Mouse (Mus musculus) right cerebral cortex, postnatal 4 days (tissue): ENCODE data around the gene Cfap99.

ENCODE experiments used
- DNase-seq: peaks from one replicate; pipeline ENCODE4 v3.0.0-alpha.2; 2022

The Cfap99 gene

DNA sequence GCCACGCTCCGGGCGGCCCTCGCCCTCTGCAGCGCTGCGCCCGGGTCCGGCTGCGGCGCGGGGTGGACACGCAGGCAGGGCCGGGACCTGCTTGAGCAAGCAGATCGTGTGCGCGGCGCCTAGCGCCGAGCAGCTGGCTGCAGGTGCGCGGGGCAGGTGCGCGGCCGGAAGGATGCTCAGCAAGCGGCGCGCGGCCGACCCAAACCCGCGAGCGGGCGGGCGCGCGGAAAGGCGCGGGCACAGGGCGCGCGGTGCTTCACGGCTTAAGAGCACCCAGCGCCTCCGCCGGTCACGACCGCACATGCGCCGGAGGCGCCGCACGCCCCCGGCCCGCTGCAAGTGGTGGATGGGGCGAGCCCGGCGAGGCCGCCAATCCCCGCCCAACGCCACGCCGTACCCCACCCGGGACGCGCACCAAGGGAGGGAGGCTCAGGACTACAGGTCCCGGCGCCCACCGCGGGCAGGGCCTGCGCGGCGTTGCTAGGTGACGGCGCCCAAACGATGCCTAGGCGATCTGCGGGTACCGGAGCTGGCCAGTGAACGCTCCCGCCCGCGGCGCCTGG, at the start of gene Cfap99, which contains the start of gene Zfyve28:
TSS of gene Cfap99 (plus strand) at position 447 of the 563 bp plus-strand sequence.
TSS of gene Zfyve28 (minus strand) at position 296 of the 563 bp plus-strand sequence.
- DNase-seq: peak; percentile 94

DNA sequence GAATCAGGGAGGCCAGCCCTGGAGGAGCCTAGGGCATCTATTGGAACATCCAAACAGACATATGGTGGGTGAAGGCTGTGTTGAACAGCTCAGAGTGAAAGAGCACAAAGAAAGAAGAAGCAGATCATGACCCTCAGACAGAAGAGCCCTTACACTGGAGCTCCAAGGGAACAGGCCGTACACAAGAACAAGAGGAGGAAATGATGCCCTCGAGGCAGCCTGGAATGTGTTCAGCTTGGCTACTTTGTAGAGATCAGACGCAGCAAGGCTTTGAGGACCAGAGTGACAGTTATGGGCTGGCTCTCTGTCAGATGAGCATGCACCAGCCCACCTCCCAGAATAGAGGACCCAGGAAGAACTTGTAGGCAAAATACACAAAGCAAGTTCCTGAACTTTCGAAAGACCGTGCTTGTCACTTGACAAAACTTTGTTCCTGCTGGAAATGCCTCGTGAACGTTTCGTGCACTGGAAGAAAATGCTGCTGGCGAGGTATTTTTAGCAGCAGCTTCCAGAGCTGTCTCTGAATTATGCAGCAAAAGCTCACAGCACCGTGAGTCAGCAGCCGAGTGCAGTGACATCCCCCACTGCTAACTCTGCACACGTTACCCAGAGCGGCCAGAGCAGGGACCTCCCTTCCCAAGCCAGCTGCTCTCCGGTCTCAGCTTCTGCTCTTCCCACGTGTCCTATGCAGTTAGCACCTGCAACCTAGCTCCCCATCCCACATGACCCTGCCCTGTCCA, 46.0 kb upstream of the Cfap99 start:
- peak; percentile 35 for DNase-seq

DNA sequence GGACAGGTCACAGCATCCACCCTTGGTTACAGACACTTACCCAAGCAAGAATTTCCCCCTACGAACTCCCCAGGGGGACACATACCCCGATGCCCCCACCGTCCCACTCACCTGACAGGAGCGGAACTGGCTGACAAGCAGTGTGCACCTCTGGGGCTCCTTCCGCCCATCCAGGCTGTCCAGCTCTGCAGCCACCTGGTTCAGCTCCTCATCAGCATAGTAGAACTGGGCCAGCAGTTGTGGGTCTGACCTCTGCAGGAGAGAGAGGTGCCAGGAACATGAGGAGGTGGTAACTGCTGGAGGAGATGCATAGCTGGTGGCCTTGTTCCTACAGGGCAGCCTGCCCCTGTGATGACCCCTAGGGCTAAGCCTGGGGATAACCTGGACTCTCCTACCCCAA, 45.3 kb upstream of the Cfap99 start:
- DNase-seq: no peak

DNA sequence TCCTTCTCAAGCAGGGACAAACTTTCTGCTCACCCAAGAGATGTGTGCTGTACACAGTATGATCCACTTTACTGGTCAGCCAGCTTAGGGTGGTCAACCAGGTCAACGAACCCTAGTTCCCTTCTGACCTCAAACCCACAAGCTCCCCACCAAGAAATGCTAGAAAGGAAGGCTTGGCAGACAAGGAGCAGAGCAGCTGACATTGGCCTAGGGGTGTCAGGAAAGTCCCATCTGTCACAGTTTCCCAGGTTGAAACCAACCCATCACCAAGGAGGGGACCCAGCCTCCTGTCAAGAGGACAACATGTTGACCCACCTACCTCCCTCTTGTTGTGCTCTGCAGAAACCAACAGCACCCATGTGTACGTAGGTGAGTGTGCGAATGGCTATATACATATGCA, 42.0 kb upstream of the Cfap99 start:
- DNase-seq: no peak

DNA sequence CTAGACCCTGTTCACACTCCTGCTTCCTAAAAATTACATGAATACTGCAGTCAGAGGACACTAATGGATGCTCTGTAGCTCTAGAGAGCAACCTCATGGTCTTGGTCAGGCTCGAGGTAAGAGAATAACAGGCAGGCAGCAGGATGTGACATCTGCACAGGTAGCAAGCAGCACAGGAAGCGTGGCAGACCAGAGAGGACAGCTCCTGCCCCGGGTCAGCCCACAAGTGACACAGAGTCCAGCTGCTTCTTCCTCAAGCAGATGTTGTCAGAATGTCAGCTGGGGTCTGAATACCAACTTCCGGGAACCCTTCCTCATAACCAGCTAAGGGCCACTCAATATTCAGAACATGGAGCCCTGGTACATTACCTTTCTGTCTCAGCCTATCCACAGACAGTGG, 39.3 kb upstream of the Cfap99 start:
- no peak for DNase-seq

DNA sequence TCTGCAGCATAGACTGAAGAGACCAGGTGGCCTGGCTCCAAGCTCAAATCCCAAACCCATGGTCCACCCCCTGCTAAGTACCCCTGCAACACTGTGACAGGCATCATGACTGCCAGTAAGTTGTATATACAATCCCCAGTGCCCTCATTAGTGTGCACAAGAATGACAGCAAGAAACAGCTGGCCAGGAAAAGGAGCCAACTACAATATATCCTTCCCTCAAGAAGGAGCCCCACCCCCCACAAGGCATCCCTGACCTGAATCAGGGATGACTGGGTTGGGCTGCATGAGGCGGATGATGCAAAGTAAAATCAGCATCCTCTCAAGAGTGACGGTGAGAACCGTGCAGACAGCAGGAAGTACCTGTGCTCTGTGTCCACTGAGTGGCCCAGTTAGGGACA, 38.3 kb upstream of the Cfap99 start:
- no peak for DNase-seq

DNA sequence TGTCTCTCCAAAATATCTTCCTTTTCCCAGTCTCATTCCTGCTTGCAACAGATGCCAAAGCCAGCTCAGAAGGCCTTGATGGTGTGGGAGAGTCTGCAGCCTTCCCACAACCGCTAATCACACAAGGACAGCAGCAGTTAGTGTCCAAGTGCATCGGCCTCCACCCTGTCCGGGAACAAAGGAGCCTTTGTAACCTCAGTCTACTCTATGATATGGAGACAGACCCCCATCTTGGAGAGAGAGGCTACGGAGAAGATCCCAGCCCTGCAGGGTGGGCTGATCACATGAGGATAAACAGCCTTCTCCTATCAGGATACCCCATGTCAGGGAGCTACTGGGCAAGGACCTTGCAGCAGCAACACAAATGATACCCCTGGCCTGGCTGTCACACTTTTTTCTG, 36.6 kb upstream of the Cfap99 start:
- DNase-seq: no peak

DNA sequence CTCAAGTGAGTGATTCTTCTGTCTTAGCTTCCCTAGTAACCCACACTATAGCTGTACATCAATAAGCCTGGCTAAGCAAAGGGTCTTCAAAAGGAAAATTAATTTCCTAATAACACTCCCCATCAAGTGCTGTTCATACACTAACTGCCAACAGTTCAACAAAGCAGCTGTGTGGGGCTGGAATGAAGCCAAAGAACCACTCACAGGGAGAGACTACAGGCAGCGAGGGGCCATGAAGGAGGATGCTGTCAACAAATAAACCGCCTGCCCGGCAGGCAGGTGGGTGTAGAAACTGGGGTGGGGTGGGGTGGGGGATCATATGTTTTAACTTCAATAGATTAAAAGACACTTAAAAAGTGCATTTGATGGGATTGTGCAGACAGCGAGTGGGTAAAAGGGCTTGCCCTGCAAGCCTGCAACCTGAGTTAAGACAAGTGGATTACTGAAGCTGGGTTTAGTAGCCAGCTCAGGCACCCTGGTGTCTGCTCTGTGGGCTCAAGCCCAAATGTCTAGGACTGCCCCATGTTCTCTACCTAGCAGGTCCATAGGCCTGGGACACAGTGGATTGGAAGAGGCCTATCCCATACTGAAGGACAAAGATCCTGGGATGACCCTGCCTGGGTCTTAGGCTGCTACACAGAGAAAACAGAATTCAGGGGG, 36.0 kb upstream of the Cfap99 start:
- DNase-seq: no peak

DNA sequence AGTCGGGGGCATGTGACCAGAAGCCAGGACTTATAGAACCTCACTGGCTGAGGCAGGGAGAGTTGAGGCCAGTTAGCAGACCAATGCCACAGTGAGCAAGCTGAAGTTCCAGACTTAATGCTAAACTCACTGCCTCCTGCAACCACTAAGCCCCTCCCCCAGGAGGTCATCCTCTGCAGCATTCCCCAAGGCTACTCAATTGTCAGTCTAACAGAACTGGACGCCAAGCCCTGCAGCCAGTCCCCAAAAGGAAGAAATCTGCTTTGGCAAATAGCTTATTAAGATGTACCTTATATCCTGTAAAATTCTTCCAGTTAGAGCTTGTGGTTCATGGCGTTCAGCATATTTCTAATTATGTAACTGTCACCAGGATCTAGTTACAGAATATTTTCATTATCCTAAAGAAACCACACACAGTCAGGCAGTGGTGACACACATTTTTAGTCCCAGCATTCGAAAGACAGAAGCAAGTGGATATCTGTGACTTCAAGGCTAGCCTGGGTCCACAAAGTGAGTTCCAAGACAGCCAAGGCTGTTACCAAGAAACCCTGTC, 35.4 kb upstream of the Cfap99 start:
- no peak for DNase-seq

DNA sequence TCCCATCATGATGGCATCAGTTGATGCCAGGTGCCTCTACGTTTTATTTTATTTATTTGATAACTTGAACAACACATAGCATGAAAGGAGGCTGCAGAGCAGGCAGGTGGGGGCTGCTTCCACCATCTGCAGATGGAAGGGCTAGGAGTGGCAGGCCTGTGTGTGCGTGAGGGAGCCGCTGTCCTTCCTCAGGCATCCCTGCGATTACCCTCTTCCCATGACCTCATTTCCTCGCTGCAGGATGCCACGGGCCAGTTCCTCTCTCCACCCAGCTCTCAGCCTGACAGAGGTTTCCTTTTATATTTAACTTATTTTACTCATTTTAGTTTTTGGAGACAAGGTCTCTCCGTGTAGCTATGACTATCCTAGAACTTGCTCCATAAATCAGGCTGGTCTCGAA, 34.1 kb upstream of the Cfap99 start:
- DNase-seq: no peak

DNA sequence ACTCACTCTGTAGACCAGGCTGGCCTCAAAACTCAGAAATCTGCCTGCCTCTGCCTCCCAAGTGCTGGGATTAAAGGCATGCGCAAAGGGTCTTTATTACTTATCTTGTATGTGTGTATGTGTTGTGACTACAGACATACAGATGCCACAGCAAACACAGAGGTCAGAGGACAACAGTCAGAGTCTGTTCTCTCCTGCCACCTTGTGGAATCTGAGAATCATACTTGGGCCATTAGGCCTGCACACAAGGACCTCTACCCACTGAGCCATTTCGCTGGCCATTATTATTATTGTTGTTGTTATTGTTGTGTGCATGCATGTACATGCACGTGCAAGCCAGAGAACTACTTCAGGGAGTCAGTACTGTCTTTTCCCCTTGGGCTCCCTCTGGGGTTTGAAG, 33.2 kb upstream of the Cfap99 start:
- DNase-seq: no peak

DNA sequence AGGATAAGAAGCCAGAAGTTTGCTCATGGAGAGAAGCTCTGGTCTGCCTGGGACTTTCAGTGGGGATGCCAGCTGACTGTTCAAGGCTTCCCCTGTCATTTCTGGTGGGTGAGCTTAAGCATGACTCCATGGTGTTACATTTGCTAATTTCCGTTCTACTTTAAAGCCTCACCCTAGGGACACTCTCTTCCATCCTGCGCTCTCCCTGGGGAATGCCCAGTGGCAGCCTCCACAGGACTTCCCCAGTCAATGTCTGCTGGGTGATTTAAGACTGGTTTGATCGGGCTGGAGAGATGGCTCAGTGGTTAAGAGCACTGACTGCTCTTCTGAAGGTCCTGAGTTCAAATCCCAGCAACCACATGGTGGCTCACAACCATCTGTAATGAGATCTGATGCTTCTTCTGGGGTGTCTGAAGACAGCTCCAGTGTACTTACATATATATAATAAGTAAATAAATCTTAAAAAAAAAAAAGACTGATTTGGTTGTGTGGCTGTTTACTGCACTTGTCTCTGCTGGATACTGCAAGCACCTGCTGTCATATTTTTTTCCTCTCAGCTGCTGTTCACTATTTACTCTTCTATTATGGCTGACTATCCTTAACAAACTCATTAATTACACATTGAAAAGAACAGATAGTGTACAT, 29.1 kb upstream of the Cfap99 start:
- no peak for DNase-seq

DNA sequence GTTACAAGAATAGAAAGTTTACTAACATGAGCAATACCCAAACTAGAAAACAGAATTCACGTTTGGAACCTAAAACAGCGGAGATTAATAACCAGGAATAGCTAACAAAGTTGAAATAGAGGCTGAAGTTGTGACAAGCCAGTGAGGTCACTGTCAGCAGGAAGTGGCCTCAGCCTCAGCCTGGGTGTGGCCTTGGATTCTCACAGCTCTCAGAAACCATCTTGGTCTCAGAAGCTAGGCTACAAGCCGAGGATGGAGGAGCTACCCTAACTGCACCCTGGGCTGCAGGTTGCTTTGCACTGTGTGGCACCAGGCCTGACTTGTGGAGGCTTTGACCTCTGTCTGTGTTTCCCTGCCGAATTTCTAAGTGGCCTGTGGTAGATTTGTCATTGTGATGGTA, 22.3 kb upstream of the Cfap99 start:
- no peak for DNase-seq

DNA sequence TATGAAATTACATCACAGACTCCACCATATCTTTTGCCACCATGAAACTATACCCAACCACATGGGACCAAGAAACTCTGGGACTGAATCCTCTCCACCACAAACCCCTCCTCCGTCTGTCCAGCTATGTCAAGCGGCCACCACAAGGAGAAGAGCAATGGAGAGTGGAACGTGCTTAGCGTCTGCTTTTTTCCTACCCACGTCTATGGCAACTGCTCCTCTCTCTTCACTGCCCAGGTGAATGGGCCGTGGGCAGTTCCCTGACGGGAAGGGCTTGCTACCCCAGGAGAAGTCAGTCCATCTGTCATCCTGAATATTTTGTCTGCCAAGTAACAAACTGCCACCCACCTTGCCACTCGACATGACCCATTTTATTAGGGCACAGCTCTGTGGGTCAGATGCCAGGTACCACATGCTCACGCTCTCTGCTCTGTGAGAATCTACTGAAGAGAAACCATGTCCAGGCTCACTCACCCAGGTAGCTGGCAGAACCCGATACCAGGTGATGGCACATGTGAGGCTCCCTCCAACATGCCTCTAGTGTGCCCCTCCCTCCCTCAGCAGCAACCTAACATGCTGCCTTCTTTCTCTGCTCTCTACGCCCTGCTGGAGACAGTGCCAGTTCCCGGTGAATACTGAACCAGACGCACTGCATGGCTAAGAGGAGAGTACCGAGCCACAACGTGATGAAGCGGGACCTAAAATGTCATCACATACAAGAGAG, 19.0 kb upstream of the Cfap99 start:
- no peak for DNase-seq

DNA sequence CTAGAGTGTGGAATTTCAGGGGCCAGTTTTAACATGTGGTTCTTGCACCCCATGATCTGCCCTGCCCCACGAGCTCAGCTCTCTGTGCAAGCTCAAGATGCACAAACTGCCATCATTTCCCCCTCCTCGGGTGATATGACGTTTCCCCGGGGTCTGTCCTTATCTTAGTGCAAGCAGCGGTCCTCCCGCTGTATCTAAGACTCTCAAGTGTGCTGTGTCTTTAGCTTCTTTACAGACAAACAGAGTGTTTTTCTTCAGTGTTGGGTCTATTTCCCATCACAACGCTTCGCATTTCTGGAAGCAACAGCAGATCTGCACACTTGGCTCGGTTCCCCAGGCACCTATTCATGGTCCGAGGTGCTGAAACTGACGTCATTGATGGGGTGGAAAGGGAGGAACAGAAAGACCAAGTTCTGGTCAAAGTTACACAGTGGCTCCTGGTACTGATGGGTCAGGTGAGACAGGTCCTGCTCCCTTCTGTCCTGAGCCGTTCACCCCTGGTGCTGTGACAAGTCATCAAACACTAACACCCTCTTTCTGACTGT, 18.4 kb upstream of the Cfap99 start:
- DNase-seq: no peak

DNA sequence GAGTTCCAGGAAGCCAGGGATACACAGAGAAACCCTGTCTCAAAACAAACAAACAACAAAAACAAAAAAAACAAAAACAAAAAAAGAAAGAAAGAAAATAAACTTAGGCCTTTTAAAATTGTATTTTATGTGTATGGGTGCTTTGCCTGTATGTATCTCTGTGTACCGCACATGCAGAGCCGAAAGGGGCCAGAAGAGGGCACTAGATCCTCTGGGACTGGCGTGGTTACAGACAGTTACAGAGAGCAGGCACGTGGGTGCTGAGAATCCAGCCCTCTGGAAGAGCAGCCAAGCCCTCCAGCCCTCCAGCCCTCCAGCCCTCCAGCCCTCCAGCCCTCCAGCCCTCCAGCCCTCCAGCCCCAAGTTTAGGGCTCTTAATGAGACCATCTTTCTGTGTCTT, 16.7 kb upstream of the Cfap99 start:
- DNase-seq: peak; percentile 55

DNA sequence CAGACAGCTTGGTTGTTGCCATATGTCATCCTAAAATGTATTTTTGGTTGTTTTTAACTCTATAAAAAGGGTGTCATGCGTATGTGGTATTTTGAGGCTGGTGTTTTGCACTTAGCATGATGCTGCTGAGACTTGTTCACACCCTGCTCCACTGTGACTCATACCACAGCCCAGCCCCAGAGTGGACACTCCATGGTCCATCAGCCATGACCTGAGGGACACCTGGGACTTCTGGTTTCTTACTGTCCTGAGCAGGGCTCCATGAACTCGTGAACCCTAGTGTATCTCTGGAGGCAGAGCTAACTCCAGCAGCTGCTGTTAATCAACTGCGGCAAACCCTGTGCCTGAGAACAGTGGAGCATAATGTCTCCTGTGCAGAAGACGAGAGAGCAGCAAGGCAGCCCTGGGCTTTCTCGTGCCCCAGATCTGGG, 15.1 kb upstream of the Cfap99 start:
- no peak for DNase-seq

DNA sequence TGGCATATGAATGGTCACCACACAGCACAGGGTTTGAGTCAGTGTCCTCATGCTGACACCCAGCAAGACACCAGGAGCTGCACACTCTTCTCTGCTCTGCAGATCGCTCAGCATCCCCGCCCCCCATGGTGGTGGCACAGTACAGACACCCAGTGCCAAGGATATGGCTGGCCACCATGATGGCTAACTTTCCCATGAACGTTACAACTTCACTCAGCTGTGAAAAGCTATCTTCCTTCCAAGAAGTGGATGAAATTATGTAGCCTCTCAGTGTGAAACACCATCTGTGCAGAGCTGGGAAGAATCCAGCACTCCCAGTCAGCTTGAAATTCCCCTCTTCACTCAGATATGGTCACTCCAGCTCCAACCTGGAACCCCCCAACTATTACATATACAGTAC, 14.1 kb upstream of the Cfap99 start:
- DNase-seq: peak; percentile 49

DNA sequence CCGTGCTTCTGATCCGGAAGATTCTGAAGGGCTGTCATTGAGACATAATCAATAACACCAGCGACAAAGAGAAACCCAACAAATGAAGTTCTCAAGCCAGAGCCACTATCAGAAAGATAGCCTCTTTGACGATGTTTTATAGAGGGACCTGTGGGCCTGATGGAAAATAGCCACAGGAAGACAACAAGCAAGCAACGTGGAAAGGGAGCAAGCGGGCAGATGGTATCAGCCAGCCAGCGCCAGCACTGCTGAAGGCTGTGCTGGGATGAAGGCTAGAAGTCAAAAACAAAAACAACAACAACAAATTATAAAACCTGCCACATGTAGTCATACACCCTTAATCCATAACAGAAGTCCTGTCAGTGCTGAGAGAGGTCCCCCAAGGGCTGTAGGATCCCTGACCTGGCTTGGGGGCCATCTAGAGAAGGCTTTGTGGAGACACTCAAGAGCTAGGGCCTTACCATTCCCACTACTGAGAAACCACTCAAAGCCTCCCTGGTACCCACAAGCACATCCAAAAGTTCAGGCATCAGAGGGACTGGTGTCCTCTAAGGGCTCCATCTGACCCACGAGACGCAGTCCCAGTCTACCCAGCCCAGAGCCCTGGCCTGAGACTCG, 13.6 kb upstream of the Cfap99 start:
- no peak for DNase-seq

DNA sequence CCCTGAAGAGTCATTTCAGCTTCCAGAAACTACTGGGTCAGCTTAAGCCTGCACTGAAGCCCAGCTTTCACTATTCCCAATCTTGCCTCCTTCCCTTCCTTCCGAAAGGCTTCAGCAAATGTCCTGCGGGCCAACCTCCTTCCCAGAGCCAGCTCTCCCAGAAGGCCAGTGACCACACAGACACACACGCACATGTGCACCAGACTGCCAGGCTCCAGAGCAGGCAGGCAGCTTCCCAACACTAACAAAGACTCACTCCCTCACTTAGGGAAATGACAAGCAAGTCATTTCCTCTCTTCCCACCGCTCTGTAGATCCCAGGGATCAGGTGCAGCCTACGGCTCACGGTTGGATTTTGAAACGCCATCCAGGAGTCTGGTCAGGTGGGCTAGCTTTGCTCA, 12.2 kb upstream of the Cfap99 start:
- DNase-seq: no peak

DNA sequence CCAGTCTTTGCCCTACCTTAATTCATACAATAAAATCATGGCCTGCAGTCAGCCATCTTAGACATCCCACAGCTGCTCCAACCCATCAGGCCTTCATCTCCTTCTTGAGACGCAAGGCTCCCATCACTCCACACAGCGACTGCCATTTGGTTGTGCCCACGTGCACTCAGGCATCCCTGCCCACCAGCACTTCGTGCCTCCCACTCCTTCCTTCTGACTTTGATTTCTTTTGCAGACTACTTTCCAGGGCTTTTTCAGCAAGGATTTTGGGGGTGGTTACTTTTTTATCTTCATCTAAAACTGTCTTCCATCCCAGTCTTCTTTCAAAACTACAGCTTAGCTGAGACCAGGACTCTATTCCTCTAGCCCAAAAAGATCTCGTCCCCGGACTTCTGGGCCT, 11.7 kb upstream of the Cfap99 start:
- no peak for DNase-seq

DNA sequence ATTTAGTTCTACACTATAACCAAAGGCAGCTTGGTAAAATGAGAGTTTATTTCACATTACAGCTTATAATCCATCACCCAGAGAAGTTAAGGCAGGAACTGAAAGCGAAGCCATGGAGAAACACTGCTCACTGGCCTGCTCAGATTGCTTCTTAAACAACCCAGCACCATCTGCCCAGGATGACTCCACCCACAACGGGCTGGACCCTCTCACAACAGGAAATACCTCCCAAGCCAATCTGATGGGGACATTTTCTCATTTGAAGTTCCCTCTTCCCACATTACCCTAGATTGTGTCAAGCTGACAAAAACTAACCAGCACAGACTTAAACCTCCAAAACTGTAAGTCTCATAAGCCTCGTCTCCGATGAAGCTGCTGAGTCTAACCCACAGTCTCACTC, 10.3 kb upstream of the Cfap99 start:
- no peak for DNase-seq
